Mouse (Mus musculus): ENCODE measurements at regions not wholly inside any gene's neighbourhood (a gene's known extent, or its start where the extent isn't known, plus 50 kb on each side); places are given as distances from the start of the nearest gene placed in this dataset.

GRCm38 (mm10) chr9:47942761-47943583 lies 218.9 kb upstream of the Nxpe4 start:
- TF ChIP-seq CTCF (IDR thresholded peaks at IDR 0.05; ENCODE audit: low read depth, low read length) (no peak), POLR2A (IDR thresholded peaks at IDR 0.05; ENCODE audit: extremely low read depth, insufficient read depth, low read length) (no peak)

All from liver, adult 2 months (tissue).